Mouse (Mus musculus) ES-E14 (cell line): ENCODE results near the gene Prph2.

Source experiments
- CHD2 ChIP-seq: IDR thresholded peaks from 2 replicates; pipeline ENCODE4 v1.6.1; 2014; ENCODE audit warnings: mild to moderate bottlenecking, low read depth, low read length, inconsistent platforms
- HCFC1 ChIP-seq: IDR thresholded peaks from 2 replicates; pipeline ENCODE4 v1.6.1; 2012; ENCODE audit warnings: low read length, inconsistent platforms, borderline replicate concordance; ENCODE audit not compliant: insufficient read depth
- MAFK ChIP-seq: IDR thresholded peaks from 2 replicates; pipeline ENCODE4 v1.6.1; 2014; ENCODE audit warnings: mild to moderate bottlenecking, low read depth, low read length, inconsistent platforms; ENCODE audit not compliant: insufficient read depth
- ZC3H11A ChIP-seq: IDR thresholded peaks from 2 replicates; pipeline ENCODE4 v1.6.1; 2012; ENCODE audit warnings: low read depth, mild to moderate bottlenecking, inconsistent platforms, low read length, borderline replicate concordance
- ZNF384 ChIP-seq: IDR thresholded peaks from 2 replicates; pipeline ENCODE4 v1.6.1; 2012; ENCODE audit warnings: low read depth, low read length, inconsistent platforms

- no peak for TF ChIP-seq ZNF384
- TF ChIP-seq HCFC1 = no peak
- no peak for TF ChIP-seq CHD2
- no peak for TF ChIP-seq ZC3H11A
- no peak for TF ChIP-seq MAFK
These were observed 22.7 kb downstream of the Prph2 start for GRCm38 (mm10) chr17:46932961-46933360.
